Mouse (Mus musculus) limb, embryonic 14.5 days (tissue): ENCODE measurements around the gene Upf1. TPM values are rescaled to one million over a fixed set of nuclear protein-coding genes. Genes with fewer than 3 reads are reported as not detected.

Source experiments
- ATAC-seq: fragments of 200-750 bp; cut with Nextera tagmentation; 2 replicates; pipeline ENCODE4 v1.8.0; 2017; ENCODE audit warnings: low read depth, moderate number of reproducible peaks, moderate TSS enrichment; ENCODE audit not compliant: low FRiP score
- DNase-seq: peaks from one replicate; pipeline ENCODE4 v3.0.0-alpha.2; 2015; ENCODE audit warnings: low spot score
- H3K27ac ChIP-seq: fragments of 300-500 bp; sonication (generic); replicated peaks from 2 replicates; pipeline ENCODE4 v1.5.1; 2014; ENCODE audit warnings: low read depth, mild to moderate bottlenecking, low read length, moderate library complexity, mixed read lengths
- H3K27me3 ChIP-seq: fragments of 300-500 bp; sonication (generic); 2 replicates; pipeline ENCODE4 v1.6.1; 2014; ENCODE audit warnings: low read length, mixed read lengths; ENCODE audit not compliant: control insufficient read depth, insufficient read depth
- H3K36me3 ChIP-seq: fragments of 300-500 bp; sonication (generic); 2 replicates; pipeline ENCODE4 v1.6.1; 2014; ENCODE audit warnings: mild to moderate bottlenecking, low read length, moderate library complexity, mixed read lengths; ENCODE audit not compliant: control insufficient read depth, insufficient read depth
- H3K4me1 ChIP-seq: fragments of 300-500 bp; sonication (generic); 2 replicates; pipeline ENCODE4 v1.6.1; 2014; ENCODE audit warnings: antibody characterized with exemption, low read length, mixed read lengths; ENCODE audit not compliant: control insufficient read depth, insufficient read depth
- H3K4me2 ChIP-seq: fragments of 300-500 bp; sonication (generic); replicated peaks from 2 replicates; pipeline ENCODE4 v1.6.1; 2014; ENCODE audit warnings: low read depth, mild to moderate bottlenecking, low read length, moderate library complexity; ENCODE audit not compliant: severe bottlenecking
- H3K4me3 ChIP-seq: fragments of 300-500 bp; sonication (generic); replicated peaks from 2 replicates; pipeline ENCODE4 v1.5.1; 2014; ENCODE audit warnings: low read length
- H3K9ac ChIP-seq: fragments of 300-500 bp; sonication (generic); 2 replicates; pipeline ENCODE4 v1.6.1; 2014; ENCODE audit warnings: mild to moderate bottlenecking, low read depth, low read length, moderate library complexity; ENCODE audit not compliant: severe bottlenecking
- H3K9me3 ChIP-seq: fragments of 300-500 bp; sonication (generic); 2 replicates; pipeline ENCODE4 v1.6.1; 2016; ENCODE audit warnings: low read length; ENCODE audit not compliant: control insufficient read depth
- POLR2A ChIP-seq: fragments of 200-500 bp; IDR thresholded peaks from 2 replicates; pipeline ENCODE4 v1.8.0; 2012; ENCODE audit warnings: inconsistent platforms, mild to moderate bottlenecking, moderate library complexity, borderline replicate concordance; ENCODE audit not compliant: insufficient read depth, insufficient read length; ENCODE audit errors: extremely low read depth
- WGBS: fragments of 180-500 bp; shearing (Covaris S2); extraction: QIAGEN DNeasy Blood & Tissue Kit; methylation state at CpG from one replicate; pipeline ENCODE4 v1.1.7; 2014; 5-methylcytosine and 5-hydroxymethylcytosine counted together
- polyA plus RNA-seq, 2 experiments: library from polyadenylated mRNA; depleted of rRNA in 1 of 2; stranded (reverse) in 1 of 2; unstranded in 1 of 2; fragments of >200 nt; fragmentation: Nextera tagmentation in 1 of 2; extraction: Ambion mirVana in 1 of 2; gene quantifications; 2 replicates each; pipeline versions ENCODE4 v1.2.1 to v1.2.3; 2012 to 2014

Upf1 gene
- polyA plus RNA-seq, 2 experiments, result 22.3 to 39.0 TPM

DNA sequence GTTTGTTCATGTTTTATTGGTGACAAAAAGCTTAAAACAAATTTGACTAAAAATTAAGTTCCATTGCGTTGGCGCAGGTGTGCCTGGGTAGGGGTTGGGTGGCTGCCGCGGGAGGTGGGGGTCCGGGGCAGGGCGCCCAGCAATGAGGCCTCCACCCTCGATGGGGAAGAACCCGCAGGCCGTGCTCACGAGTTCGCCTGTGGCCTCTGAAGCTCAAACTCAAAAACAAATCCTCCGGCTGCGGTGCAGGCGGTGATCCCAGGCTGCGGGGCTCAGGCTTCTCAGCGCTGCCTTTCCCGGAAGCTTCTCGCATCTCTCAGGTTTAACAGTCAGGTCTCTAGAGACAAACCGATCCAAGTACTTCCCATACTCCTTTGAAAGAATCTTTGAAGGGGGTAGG, 21.6 kb downstream of the Upf1 start:
- Histone ChIP-seq H3K9ac (peak overlapping the region; percentile 21; the same call in 1 of the 2 replicates), H3K36me3 (peaks cover 78% of the 10 kb centered on the region)
- DNase-seq, result no peak

DNA sequence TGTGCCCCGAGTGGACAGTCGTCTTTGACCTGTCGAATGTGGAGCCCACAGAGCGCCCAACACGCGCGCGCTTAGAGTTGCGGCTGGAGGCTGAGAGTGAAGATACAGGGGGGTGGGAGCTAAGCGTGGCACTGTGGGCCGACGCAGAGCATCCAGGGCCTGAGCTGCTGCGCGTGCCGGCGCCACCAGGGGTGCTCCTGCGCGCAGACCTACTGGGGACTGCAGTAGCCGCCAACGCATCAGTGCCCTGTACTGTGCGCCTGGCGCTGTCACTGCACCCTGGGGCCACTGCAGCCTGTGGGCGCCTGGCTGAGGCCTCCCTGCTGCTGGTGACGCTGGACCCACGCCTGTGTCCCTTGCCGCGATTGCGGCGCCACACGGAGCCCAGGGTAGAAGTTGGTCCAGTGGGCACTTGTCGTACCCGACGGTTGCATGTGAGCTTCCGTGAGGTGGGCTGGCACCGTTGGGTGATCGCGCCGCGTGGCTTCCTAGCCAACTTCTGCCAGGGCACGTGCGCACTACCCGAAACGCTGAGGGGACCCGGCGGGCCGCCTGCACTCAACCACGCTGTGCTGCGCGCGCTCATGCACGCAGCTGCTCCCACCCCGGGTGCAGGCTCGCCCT, 22.2 kb downstream of the Upf1 start:
- Histone ChIP-seq H3K27ac (no peak overlapping the region), H3K4me1 (peaks cover 16% of the 10 kb centered on the region), H3K27me3 (no peaks in the 10 kb centered on the region), H3K4me3 (peak overlapping the region; percentile 6; the same call in 1 of the 2 replicates), H3K9me3 (no peaks in the 10 kb centered on the region), H3K9ac (0 out of 2 replicates have a peak overlapping the region, but pooled peaks have one; percentile 12), H3K4me2 (peak overlapping the region; percentile 34), H3K36me3 (peaks cover 71% of the 10 kb centered on the region)
- 30% methylated on average over 46 of the region's 53 CpGs for WGBS
- DNase-seq (peak; percentile 74), ATAC-seq (peak; percentile 69)
- TF ChIP-seq POLR2A, result no peak

More for the DNA sequence above, 21.6 kb downstream of the Upf1 start:
- WGBS, result 69% methylated on average over 19 of the region's 19 CpGs
- no peak overlapping the region for H3K4me2 ChIP-seq
- H3K27me3 ChIP-seq, result no peaks in the 10 kb centered on the region
- no peaks in the 10 kb centered on the region for H3K9me3 ChIP-seq
- no peak overlapping the region for H3K4me3 ChIP-seq
- peak overlapping the region; percentile 33; the same call in 1 of the 2 replicates for H3K27ac ChIP-seq
- peaks cover 16% of the 10 kb centered on the region for H3K4me1 ChIP-seq
- ATAC-seq, result no peak
- no peak for TF ChIP-seq POLR2A

DNA sequence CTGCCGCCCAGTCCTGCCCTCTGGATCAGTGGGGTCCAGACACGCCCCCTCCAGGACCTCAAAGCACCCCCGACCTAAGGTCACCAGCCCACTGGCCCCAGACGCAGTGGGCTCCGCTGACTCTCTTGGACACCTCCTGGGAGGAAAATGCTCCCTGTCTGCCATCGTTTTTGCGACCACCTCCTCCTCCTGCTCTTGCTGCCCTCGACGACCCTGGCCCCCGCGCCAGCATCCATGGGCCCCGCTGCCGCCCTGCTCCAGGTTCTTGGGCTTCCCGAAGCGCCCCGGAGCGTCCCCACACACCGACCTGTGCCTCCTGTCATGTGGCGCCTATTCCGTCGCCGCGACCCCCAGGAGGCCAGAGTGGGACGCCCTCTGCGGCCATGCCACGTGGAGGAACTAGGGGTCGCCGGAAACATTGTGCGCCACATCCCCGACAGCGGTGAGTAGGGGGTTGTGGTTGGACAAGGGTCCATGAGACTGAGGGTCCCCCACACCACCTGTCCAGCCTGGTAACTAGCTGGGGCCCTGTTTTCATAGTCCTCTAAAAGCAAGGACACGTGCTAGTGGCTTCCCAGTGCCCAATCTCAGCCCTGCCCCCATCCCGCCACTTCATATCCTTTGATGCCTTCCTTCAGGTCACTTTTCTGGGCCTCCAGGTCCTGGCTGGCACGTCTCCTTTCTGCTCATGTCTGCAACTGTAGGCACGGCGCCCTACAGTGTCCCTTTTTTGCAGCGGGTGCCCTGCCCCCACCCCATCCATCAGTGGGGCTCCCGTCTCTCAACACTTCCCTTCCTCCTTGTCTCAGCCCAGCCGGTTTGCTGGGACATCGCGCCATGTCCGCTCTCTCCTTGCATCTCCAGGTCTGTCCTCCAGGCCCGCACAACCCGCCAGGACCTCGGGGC, 23.0 kb downstream of the Upf1 start:
- H3K9ac ChIP-seq, result 0 out of 2 replicates have a peak overlapping the region, but pooled peaks have one; percentile 12
- no peak for TF ChIP-seq POLR2A
- peaks cover 16% of the 10 kb centered on the region for H3K4me1 ChIP-seq
- WGBS, result 12% methylated on average over 45 of the region's 45 CpGs
- DNase-seq (no peak), ATAC-seq (no peak)
- peak overlapping the region; percentile 6; the same call in 1 of the 2 replicates for H3K4me3 ChIP-seq
- no peaks in the 10 kb centered on the region for H3K9me3 ChIP-seq
- no peaks in the 10 kb centered on the region for H3K27me3 ChIP-seq
- no peak overlapping the region for H3K27ac ChIP-seq
- H3K4me2 ChIP-seq, result peak overlapping the region; percentile 34
- peaks cover 65% of the 10 kb centered on the region for H3K36me3 ChIP-seq

DNA sequence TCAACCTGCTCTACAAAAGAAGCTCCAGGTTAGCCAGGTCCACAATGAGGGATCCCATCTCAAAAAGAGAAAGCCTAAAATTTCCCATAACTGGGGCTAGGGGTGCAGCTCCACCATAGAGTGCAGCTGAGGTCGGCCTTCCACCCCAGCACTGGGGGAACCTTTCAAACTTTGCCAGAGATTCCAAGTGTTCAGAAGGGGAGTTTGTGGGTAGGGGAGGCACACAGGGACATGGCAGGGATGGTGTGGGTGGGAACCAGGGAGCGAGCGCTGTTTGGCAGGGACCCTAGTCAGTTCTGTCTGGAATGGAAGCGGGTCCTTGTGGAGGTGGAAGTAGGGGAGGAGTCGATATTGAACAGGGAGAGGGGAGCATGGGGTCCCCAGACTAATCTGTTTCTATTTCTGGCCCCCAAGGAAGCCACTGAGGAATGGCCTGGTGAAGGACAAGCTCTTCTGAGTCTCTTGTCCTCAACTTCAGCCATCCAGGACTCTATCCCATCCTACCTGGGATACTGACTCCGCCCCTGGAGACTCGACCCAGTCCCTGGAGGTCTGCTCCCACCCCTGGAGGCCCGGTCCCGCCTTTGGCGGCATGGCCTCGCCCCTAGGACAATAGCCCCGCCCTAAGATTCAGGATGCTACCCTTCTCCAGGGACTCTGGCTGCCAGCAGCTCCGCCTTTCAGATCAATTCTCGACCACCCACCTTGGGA, 23.8 kb downstream of the Upf1 start, which contains the start of gene Gdf1:
TSS of gene Gdf1 (plus strand) at position 694 of the 711 bp plus-strand sequence.
- 33% methylated on average over 12 of the region's 14 CpGs for WGBS
- Histone ChIP-seq H3K9me3 (no peaks in the 10 kb centered on the region), H3K27ac (no peak within 1 kb of the TSS), H3K36me3 (peaks cover 61% of the 10 kb centered on the region), H3K4me1 (peaks cover 16% of the 10 kb centered on the region), H3K27me3 (no peaks in the 10 kb centered on the region), H3K4me2 (peak within 1 kb of the TSS; percentile 34), H3K4me3 (peak within 1 kb of the TSS; percentile 6; the same call in 1 of the 2 replicates), H3K9ac (0 out of 2 replicates have a peak within 1 kb of the TSS, but pooled peaks have one; percentile 12)
- DNase-seq (no peak), ATAC-seq (no peak)
- no peak for TF ChIP-seq POLR2A

DNA sequence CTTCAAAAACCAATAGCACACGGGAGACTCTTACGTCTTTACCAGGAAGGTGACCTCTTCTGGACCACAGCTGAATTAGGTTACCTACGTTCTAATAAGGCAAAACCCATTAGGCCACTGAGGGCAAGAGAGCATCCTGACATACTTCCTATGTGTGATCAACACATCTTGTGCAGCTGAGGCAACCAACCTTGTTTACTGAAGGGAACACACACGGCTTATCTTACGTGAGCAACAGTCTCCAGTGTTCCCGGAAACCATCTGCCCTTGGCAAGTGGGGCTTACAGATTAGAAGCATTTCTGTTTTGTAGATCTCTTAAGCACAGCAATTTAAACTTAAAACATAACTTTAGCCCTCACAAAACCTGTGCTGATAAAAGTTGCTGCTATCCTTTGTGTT, 25.6 kb downstream of the Upf1 start:
- Histone ChIP-seq H3K27ac (no peak overlapping the region), H3K9me3 (no peaks in the 10 kb centered on the region), H3K9ac (no peak overlapping the region), H3K4me1 (peaks cover 16% of the 10 kb centered on the region), H3K4me3 (no peak overlapping the region), H3K27me3 (no peaks in the 10 kb centered on the region), H3K4me2 (no peak overlapping the region), H3K36me3 (peaks cover 53% of the 10 kb centered on the region)
- 95% methylated on average over 6 of the region's 6 CpGs for WGBS
- TF ChIP-seq POLR2A, result no peak
- ATAC-seq (no peak), DNase-seq (no peak)
